Mouse (Mus musculus) brain, embryonic 14.5 days (tissue): Measurements from ENCODE around the gene Ell.

ENCODE experiments used
- CTCF ChIP-seq: fragments of 200-500 bp; IDR thresholded peaks from 2 replicates; pipeline ENCODE4 v1.5.1; 2012; ENCODE audit warnings: inconsistent platforms, mild to moderate bottlenecking, moderate library complexity, borderline replicate concordance; ENCODE audit not compliant: insufficient read depth, insufficient read length; ENCODE audit errors: extremely low read depth
- POLR2A ChIP-seq: fragments of 200-500 bp; IDR thresholded peaks from 2 replicates; pipeline ENCODE4 v1.6.1; 2012; ENCODE audit warnings: mild to moderate bottlenecking, inconsistent platforms, borderline replicate concordance; ENCODE audit not compliant: poor library complexity, insufficient read depth, insufficient read length, severe bottlenecking; ENCODE audit errors: extremely low read depth

DNA sequence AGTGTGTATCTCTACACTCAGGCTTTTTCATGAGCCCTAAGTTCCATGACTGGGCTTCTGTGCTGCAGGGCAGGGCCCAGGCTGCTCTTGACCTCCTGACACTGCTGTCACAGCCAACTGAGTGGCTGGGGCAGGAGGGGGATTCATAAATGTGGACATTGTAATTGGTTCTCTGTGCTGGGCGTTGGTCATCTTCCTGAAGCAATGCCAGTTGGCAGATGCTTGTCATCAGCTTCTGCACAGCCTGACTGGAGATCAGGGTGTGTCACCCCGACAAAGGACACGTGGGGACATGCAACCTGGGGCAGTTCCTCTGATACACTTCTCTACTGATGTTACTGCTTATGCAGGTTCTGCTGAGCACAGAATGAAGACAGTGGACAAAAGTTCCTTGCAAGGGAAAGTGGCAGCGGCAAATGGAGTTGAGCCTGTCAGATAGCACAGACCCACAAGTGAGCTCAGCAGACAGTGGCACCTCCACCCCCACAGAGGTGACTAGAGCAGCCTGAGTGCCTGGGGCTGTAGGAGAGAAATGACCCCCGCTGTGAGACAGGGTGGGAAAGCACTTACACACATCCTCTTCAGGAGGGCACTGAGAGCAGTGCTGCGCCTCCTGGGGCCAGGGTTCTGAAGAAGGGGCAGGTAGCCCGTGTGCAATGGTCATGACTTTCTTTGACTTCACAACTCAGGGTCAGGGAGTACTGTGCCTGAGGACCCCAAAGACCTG is 22.7 kb downstream of the Ell start:
- TF ChIP-seq CTCF (no peak), POLR2A (no peak)
